Mouse (Mus musculus): Measurements from ENCODE around the gene Brd7.

The Brd7 gene

GRCm38 (mm10) chr8:88283243-88284115 is 78.5 kb downstream of the Brd7 start:
- DNase-seq (ENCODE audit: low spot score) = no peak

GRCm38 (mm10) chr8:88282684-88283083 is 79.3 kb downstream of the Brd7 start:
- no peak for DNase-seq (ENCODE audit: low spot score)
